Mouse (Mus musculus): ENCODE measurements at regions not wholly inside any gene's neighbourhood (a gene's known extent, or its start where the extent isn't known, plus 50 kb on each side); places are given as distances from the start of the nearest gene placed in this dataset.
A peak's percentile ranks its signal among the peaks of the same experiment; 100 is the strongest.

DNA sequence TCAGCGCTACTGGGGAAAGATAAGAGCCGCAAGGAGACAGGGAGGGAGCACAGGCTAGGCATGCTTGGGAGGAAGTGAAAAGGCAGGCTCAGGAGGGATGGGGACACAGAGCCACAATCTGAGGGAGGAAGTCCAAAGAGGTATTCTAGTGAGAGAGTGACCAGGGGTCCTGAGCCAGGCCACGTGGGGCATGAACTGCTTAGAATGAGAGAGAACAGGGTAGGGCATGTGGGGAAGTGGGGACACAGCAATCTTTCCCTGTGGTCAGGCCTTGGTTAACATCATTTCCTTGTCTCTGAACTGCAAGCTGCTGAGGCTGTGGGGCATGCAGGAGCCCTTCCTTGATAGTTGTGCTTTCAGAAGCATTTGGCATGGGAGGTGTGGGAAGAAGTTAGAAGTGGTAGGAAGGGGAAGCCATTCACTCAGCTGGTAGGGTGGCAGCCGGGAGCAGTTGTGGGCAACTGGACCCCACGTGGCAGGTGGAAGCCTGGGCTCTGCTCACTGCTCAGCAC is 92.2 kb upstream of the Igfbp7 start:
- 81% methylated on average over 5 of the region's 5 CpGs for WGBS
- Histone ChIP-seq H3K27me3 (ENCODE audit: insufficient read depth, low read length) (no peaks in the 10 kb centered on the region), H3K4me1 (ENCODE audit: insufficient read depth) (no peaks in the 10 kb centered on the region), H3K27ac (ENCODE audit: low read depth, low read length) (no peak overlapping the region), H3K36me3 (ENCODE audit: insufficient read depth) (no peaks in the 10 kb centered on the region), H3K4me2 (ENCODE audit: low read depth) (no peak overlapping the region), H3K9me3 (ENCODE audit: low read length) (no peaks in the 10 kb centered on the region), H3K9ac (no peak overlapping the region), H3K4me3 (ENCODE audit: low read depth, low read length) (no peak overlapping the region)
- DNase-seq (no peak), ATAC-seq (no peak)
- TF ChIP-seq CTCF (IDR thresholded peaks at IDR 0.05; ENCODE audit: low read depth), result no peak

DNA sequence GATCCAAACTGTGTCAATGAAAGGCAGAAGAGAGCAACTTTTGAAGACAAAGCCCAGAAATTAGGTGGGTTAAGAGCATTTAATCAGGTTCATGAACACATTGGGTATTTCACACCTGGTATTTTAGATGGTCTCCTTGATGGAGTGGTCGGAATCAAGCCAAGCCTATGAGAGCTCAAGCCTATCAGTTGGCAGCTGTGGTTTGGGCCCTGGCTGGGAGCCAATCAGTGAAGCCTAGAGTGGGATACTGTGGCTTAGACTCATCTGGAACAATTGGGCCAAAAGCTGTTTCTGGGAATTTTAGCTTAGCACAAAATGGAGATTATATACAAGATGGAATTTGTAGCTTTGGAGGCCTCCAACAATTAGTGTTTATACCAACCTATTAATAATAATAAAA is 86.8 kb upstream of the Igfbp7 start:
- no peak for TF ChIP-seq CTCF (IDR thresholded peaks at IDR 0.05; ENCODE audit: low read depth)
- WGBS, result 74% methylated on average over 1 of the region's 1 CpGs
- Histone ChIP-seq H3K4me3 (ENCODE audit: low read depth, low read length) (no peak overlapping the region), H3K9me3 (ENCODE audit: low read length) (no peaks in the 10 kb centered on the region), H3K36me3 (ENCODE audit: insufficient read depth) (no peaks in the 10 kb centered on the region), H3K4me2 (ENCODE audit: low read depth) (no peak overlapping the region), H3K9ac (no peak overlapping the region), H3K27me3 (ENCODE audit: insufficient read depth, low read length) (no peaks in the 10 kb centered on the region), H3K27ac (ENCODE audit: low read depth, low read length) (no peak overlapping the region), H3K4me1 (ENCODE audit: insufficient read depth) (no peaks in the 10 kb centered on the region)
- no peak for DNase-seq
- ATAC-seq, result no peak

DNA sequence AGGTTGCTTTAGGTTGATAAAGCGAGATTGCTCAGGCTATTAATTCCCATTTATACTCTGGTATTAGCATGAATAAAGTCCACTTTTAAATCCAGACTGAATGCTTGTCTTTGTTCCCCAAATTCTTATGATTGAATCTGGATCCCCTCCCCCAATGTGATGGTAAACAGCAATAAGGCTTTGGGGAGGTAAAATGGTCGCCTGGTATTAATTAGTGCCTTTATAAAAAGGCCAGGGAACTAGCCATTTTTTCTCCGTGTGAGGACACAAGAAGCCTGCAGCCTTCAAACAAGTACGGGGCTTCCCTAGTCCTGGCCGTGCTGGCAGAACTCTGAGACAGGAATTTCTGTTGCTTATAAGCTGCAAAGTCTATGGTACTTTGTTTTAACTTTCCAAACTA is 81.1 kb upstream of the Igfbp7 start:
- Histone ChIP-seq H3K27ac (ENCODE audit: low read depth, low read length) (no peak overlapping the region), H3K9me3 (ENCODE audit: low read length) (no peaks in the 10 kb centered on the region), H3K4me1 (ENCODE audit: insufficient read depth) (peaks cover 4% of the 10 kb centered on the region; the same call in 1 of the 2 replicates), H3K9ac (no peak overlapping the region), H3K4me2 (ENCODE audit: low read depth) (no peak overlapping the region), H3K4me3 (ENCODE audit: low read depth, low read length) (no peak overlapping the region), H3K27me3 (ENCODE audit: insufficient read depth, low read length) (no peaks in the 10 kb centered on the region), H3K36me3 (ENCODE audit: insufficient read depth) (no peaks in the 10 kb centered on the region)
- TF ChIP-seq CTCF (IDR thresholded peaks at IDR 0.05; ENCODE audit: low read depth), result no peak
- 32% methylated on average over 5 of the region's 5 CpGs for WGBS
- ATAC-seq (no peak), DNase-seq (no peak)

DNA sequence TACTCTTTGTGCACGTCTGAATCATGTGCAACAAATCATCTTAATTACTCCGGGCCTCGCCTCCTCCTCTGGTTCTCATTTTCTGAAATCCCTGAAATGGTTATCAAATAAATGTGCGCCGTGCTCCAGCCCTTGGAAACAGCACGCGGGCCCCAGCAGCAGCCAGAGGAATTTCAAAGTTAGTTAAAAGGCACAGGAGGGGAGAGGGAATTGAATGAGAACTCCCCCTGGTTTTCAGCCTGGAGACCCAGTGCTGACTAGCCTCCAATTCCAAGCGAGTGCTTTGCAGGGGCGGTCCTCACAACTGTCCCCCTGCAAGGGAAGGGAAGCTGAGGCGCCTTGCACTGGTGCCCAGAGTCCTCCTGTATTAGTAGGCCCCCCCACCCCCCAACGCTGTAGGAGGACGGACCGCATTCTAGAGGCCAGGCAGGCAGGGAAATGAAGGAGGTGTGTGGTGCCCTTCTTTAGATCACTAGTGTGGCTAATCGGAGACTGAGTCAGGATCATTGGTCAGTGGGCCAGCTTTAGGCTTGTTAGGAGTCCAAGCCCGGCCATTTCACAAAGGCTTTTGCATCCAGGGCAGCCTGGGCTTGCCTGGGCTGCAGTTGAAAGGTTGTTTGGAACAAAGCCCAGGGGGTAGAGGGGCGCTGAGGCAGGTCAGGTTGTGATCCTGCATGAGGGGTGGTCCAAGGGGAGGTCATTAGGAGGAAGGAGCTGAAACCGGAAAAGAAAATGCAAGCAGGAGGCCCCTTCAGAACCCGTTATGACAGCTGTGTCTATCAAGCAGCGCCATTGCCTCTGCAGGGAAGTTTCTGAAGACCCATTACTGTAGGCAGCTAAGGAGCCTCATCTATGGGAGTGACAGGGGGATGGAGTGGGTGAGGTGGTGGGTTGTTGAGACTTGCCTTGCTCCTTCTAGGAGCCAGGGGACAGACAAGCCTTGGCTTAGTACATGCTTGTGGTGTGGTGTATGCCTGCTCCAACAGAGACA is 80.3 kb upstream of the Igfbp7 start:
- Histone ChIP-seq H3K4me1 (ENCODE audit: insufficient read depth) (peaks cover 4% of the 10 kb centered on the region; the same call in 1 of the 2 replicates), H3K27me3 (ENCODE audit: insufficient read depth, low read length) (no peaks in the 10 kb centered on the region), H3K9ac (peak overlapping the region; percentile 18; the same call in 1 of the 2 replicates), H3K4me2 (ENCODE audit: low read depth) (peak overlapping the region; percentile 32), H3K4me3 (ENCODE audit: low read depth, low read length) (peak overlapping the region; percentile 9; the same call in 1 of the 2 replicates), H3K27ac (ENCODE audit: low read depth, low read length) (no peak overlapping the region), H3K36me3 (ENCODE audit: insufficient read depth) (no peaks in the 10 kb centered on the region), H3K9me3 (ENCODE audit: low read length) (no peaks in the 10 kb centered on the region)
- TF ChIP-seq CTCF (IDR thresholded peaks at IDR 0.05; ENCODE audit: low read depth), result no peak
- 10% methylated on average over 19 of the region's 19 CpGs for WGBS
- ATAC-seq (peak; percentile 65), DNase-seq (peak; percentile 50)

DNA sequence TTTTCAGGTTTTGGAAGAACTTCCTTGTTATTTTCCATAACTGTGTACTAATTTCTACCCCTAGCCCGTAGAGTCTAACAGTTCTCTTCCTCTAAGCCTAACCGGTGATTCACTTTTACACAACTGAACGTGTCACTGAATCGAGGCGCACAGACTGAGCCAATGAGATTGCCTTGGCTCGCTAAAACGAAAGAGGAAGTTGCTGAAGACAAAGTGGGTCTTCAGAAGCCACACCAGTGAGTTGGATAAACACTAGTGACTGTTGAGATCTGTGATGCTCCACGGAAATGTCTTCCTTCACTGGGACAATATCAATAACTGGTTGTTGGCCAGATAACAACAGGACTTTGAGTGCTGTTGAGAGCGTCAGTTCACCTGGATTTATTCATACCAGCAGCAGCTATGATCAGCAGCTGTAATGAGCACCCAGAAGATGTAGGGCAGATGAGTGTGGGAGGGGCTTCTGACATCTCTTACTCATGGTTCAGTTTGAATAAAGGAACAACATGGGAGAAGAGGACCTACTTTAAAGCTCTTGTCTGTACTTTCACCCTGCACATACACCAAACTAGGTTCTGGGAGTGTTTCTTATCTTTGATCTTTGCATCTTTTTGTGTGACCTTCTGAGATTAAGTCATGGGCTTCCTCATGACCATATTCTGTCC is 75.3 kb upstream of the Igfbp7 start:
- no peak for TF ChIP-seq CTCF (IDR thresholded peaks at IDR 0.05; ENCODE audit: low read depth)
- no peaks in the 10 kb centered on the region for H3K9me3 ChIP-seq (ENCODE audit: low read length)
- H3K4me1 ChIP-seq (ENCODE audit: insufficient read depth), result peaks cover 3% of the 10 kb centered on the region; the same call in 1 of the 2 replicates
- 93% methylated on average over 9 of the region's 9 CpGs for WGBS
- ATAC-seq (no peak), DNase-seq (no peak)
- H3K27ac ChIP-seq (ENCODE audit: low read depth, low read length), result no peak overlapping the region
- no peaks in the 10 kb centered on the region for H3K36me3 ChIP-seq (ENCODE audit: insufficient read depth)
- H3K9ac ChIP-seq, result no peak overlapping the region
- H3K4me2 ChIP-seq (ENCODE audit: low read depth), result no peak overlapping the region
- H3K27me3 ChIP-seq (ENCODE audit: insufficient read depth, low read length), result no peaks in the 10 kb centered on the region
- H3K4me3 ChIP-seq (ENCODE audit: low read depth, low read length), result no peak overlapping the region

DNA sequence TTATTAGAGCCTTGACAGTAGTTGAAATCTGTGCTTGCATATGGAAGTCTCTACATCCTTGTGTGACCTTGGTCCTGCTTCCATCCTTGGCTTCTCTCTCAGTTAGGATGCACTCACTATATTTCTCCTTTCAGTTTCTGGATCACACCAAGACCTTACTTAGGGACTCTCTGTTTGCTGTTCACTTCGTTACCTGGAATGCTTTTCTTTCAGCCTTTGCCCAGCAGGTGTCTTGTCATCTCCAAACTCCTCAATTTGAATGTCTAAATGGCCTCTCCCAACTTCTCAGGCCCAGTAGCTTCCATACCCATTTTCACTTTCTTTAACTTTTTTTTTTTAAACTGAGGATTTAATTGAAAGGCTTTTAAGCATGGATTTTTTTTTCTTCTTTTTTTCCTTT is 74.0 kb upstream of the Igfbp7 start:
- H3K9me3 ChIP-seq (ENCODE audit: low read length), result no peaks in the 10 kb centered on the region
- H3K4me3 ChIP-seq (ENCODE audit: low read depth, low read length), result no peak overlapping the region
- no peaks in the 10 kb centered on the region for H3K36me3 ChIP-seq (ENCODE audit: insufficient read depth)
- H3K27ac ChIP-seq (ENCODE audit: low read depth, low read length), result no peak overlapping the region
- no peak for DNase-seq
- H3K9ac ChIP-seq, result no peak overlapping the region
- TF ChIP-seq CTCF (IDR thresholded peaks at IDR 0.05; ENCODE audit: low read depth), result no peak
- 60% methylated on average over 1 of the region's 1 CpGs for whole genome bisulfite sequencing
- no peaks in the 10 kb centered on the region for H3K27me3 ChIP-seq (ENCODE audit: insufficient read depth, low read length)
- H3K4me2 ChIP-seq (ENCODE audit: low read depth), result no peak overlapping the region
- H3K4me1 ChIP-seq (ENCODE audit: insufficient read depth), result no peaks in the 10 kb centered on the region
- no peak for ATAC-seq

DNA sequence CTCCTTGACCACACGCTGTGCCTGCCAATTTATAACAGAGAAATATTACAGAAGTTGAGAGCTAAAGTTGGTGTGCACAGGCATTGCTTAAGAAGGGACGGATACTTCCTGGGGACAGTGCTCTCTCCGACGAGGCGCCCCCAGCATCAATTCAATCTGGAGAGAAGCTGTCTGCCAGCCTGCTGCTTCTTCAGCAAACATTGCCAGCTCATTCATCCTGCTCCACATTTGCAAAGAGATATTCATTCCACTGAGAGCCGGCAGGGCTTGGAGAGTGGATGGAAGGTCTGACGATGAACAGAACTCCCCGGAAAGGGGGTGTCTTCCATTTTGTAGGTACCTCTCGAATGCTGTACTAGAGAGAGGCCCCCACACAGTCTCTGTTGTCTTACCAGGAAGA is 70.0 kb upstream of the Igfbp7 start:
- 61% methylated on average over 9 of the region's 9 CpGs for WGBS
- no peaks in the 10 kb centered on the region for H3K36me3 ChIP-seq (ENCODE audit: insufficient read depth)
- H3K27me3 ChIP-seq (ENCODE audit: insufficient read depth, low read length), result no peaks in the 10 kb centered on the region
- TF ChIP-seq CTCF (IDR thresholded peaks at IDR 0.05; ENCODE audit: low read depth), result no peak
- DNase-seq, result peak; percentile 34
- H3K4me2 ChIP-seq (ENCODE audit: low read depth), result no peak overlapping the region
- H3K9ac ChIP-seq, result no peak overlapping the region
- no peaks in the 10 kb centered on the region for H3K4me1 ChIP-seq (ENCODE audit: insufficient read depth)
- H3K9me3 ChIP-seq (ENCODE audit: low read length), result no peaks in the 10 kb centered on the region
- H3K27ac ChIP-seq (ENCODE audit: low read depth, low read length), result no peak overlapping the region
- ATAC-seq, result peak; percentile 40; the same call in 1 of the 2 replicates
- H3K4me3 ChIP-seq (ENCODE audit: low read depth, low read length), result no peak overlapping the region

Measured in forebrain, postnatal 0 days (tissue).